Mouse (Mus musculus) C3H10T1/2 (cell line): ENCODE measurements around the gene Myocos. TPM values are rescaled to one million over a fixed set of nuclear protein-coding genes. Genes with fewer than 3 reads are reported as not detected.

Experiments
- polyA plus RNA-seq, 2 experiments: library from polyadenylated mRNA; unstranded; fragments of >200 nt; fragmentation: generic; extraction: Trizol; gene quantifications; one replicate each; pipeline ENCODE4 v1.2.1; 2012; ENCODE audit warnings: missing spikeins in 2 of 2

Myocos gene
- not detected for polyA plus RNA-seq

DNA sequence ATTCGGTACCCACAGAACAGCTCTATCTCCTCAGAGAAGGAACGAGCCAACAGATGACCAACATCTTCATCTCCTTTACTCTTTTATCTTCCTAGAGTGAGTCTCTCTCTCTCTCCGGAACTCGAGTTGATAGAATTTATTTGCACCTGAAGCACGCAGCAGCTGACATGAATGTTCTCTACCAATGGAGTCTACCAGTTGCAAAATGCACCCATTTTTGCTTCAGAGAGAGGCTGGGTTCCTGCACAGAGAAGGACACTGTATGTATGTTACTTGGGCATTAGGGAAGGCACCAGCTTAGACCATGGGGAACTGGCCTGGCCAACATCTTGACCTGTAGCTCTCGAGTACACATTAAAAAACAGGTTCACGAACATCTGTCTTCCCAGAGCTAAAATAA is at the start of gene Myocos:
Gene Myocos (minus strand): TSS at position 101 of the 400 bp plus-strand sequence.

DNA sequence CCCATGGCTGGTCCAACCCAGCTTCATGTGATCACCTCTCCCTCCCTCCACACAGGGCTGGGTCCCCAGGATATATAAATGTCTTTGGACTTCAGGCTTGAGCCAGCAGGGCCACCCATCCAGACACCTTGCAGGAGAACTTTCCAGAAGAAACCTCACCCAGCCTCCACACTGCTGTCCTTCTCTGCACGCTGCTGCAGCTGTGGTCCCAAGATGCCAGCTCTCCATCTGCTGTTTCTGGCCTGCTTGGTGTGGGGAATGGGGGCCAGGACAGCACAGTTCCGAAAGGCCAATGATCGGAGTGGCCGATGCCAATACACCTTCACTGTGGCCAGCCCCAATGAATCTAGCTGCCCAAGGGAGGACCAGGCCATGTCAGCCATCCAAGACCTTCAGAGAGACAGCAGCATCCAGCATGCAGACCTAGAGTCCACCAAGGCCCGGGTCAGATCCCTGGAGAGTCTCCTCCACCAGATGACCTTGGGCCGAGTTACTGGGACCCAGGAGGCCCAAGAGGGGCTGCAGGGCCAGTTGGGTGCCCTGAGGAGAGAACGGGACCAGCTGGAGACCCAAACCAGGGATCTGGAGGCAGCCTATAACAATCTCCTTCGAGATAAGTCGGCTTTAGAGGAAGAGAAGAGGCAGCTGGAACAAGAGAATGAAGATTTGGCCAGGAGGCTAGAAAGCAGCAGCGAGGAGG is 18.8 kb downstream of the Myocos start, which contains the start of gene Myoc:
Gene Myoc (plus strand): TSS at position 105 of the 700 bp plus-strand sequence.

Other genes with a start within 250 kb of the Myocos start
- gene Dnm3, start 180.2 kb downstream of the Myocos start, polyA plus RNA-seq: 1 to 10 TPM; 1.8 to 3.6 TPM
- gene Mettl13, start 109.7 kb downstream of the Myocos start, polyA plus RNA-seq: 10 to 100 TPM in 1 of 2 experiments, 1 to 10 TPM in 1; 9.4 to 16.3 TPM
- 10 to 100 TPM in 1 of 2 experiments, 1 to 10 TPM in 1; 2.5 to 13.5 TPM for gene Vamp4, start 87.7 kb downstream of the Myocos start, polyA plus RNA-seq
- under 1 TPM; 0.01 to 0.08 TPM for gene Myoc, start 19.1 kb downstream of the Myocos start, polyA plus RNA-seq
- gene Prrc2c, start 82.3 kb upstream of the Myocos start, polyA plus RNA-seq: 10 to 100 TPM in 1 of 2 experiments, 1 to 10 TPM in 1; 2.9 to 22.0 TPM
- gene Fmo4, start 155.8 kb upstream of the Myocos start, polyA plus RNA-seq: under 1 TPM in 1 of 2 experiments, not detected in 1; 0.13 TPM
- gene Fmo1, start 208.4 kb upstream of the Myocos start, polyA plus RNA-seq: 1 to 10 TPM in 1 of 2 experiments, under 1 TPM in 1; 0.05 to 3.7 TPM
- under 1 TPM in 1 of 2 experiments, not detected in 1; 0.07 TPM for gene Fmo2, start 240.5 kb upstream of the Myocos start, polyA plus RNA-seq